Mouse (Mus musculus): Measurements from ENCODE around the gene Ccr1. TPM values are rescaled to one million over a fixed set of nuclear protein-coding genes. Genes with fewer than 3 reads are reported as not detected.

Ccr1 gene
- polyA plus RNA-seq (2015; fragmentation: Nextera tagmentation; extraction: Ambion mirVana): 3.7 and 4.0 TPM in 2 replicates

- H3K4me2 ChIP-seq (ENCODE audit: low read depth, low read length): no peak within 1 kb of the TSS
- no peak within 1 kb of the TSS for H3K27ac ChIP-seq (ENCODE audit: low read length)
- H3K4me3 ChIP-seq (ENCODE audit: low read length): no peak within 1 kb of the TSS
- no peaks in the 10 kb centered on the region for H3K4me1 ChIP-seq (ENCODE audit: control insufficient read depth, insufficient read depth, low read length)
- H3K9me3 ChIP-seq (ENCODE audit: control insufficient read depth, low read length): no peaks in the 10 kb centered on the region
- no peaks in the 10 kb centered on the region for H3K36me3 ChIP-seq (ENCODE audit: control insufficient read depth, insufficient read depth, low read length)
- peak; percentile 91 for ATAC-seq
- H3K9ac ChIP-seq (ENCODE audit: low read depth, low read length): no peak within 1 kb of the TSS
- 80% methylated on average over 1 of the region's 1 CpGs for WGBS
- no peaks in the 10 kb centered on the region for H3K27me3 ChIP-seq (replicated peaks; ENCODE audit: control insufficient read depth, insufficient read depth, low read length)
These were observed at the start of gene Ccr1 for GRCm38 (mm10) chr9:123968290-123968912. Ccr1 (minus strand) TSS chr9:123968692.

- Histone ChIP-seq H3K4me2 (ENCODE audit: low read depth, low read length) (no peak overlapping the region), H3K9me3 (ENCODE audit: control insufficient read depth, low read length) (no peaks in the 10 kb centered on the region), H3K27ac (ENCODE audit: low read length) (no peak overlapping the region), H3K4me1 (ENCODE audit: control insufficient read depth, insufficient read depth, low read length) (no peaks in the 10 kb centered on the region), H3K36me3 (ENCODE audit: control insufficient read depth, insufficient read depth, low read length) (no peaks in the 10 kb centered on the region), H3K9ac (ENCODE audit: low read depth, low read length) (no peak overlapping the region), H3K4me3 (ENCODE audit: low read length) (no peak overlapping the region), H3K27me3 (replicated peaks; ENCODE audit: control insufficient read depth, insufficient read depth, low read length) (no peaks in the 10 kb centered on the region)
- ATAC-seq: no peak
- WGBS: 73% methylated on average over 2 of the region's 2 CpGs
These were observed 47.6 kb upstream of the Ccr1 start for GRCm38 (mm10) chr9:124016048-124016447.

GRCm38 (mm10) chr9:124014985-124015652, 46.6 kb upstream of the Ccr1 start:
- no peak for ATAC-seq
- Histone ChIP-seq H3K27me3 (replicated peaks; ENCODE audit: control insufficient read depth, insufficient read depth, low read length) (no peaks in the 10 kb centered on the region), H3K4me1 (ENCODE audit: control insufficient read depth, insufficient read depth, low read length) (no peaks in the 10 kb centered on the region), H3K27ac (ENCODE audit: low read length) (no peak overlapping the region), H3K9ac (ENCODE audit: low read depth, low read length) (no peak overlapping the region), H3K36me3 (ENCODE audit: control insufficient read depth, insufficient read depth, low read length) (no peaks in the 10 kb centered on the region), H3K4me2 (ENCODE audit: low read depth, low read length) (no peak overlapping the region), H3K4me3 (ENCODE audit: low read length) (no peak overlapping the region), H3K9me3 (ENCODE audit: control insufficient read depth, low read length) (no peaks in the 10 kb centered on the region)
- WGBS: 77% methylated on average over 2 of the region's 2 CpGs

DNA sequence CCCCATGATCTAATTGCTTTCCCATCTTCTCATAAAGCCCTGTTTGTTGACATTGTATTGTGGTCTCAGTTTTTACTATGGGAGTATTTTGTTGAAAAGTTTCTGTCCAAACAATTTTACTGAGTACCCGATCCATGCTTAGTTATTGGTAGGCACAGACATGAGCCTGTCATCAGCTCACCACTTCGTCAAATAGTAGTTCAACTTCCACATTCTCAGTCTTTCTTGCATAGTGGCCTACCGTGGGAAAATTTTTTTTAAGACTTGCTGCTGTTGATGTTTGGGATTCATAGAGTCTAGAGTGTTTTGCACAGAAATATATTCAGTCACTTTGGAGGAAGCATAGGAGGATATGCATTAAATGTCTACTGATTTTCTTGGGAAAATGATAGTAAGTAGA, 44.8 kb upstream of the Ccr1 start:
- no peak overlapping the region for H3K4me2 ChIP-seq (ENCODE audit: low read depth, low read length)
- no peak for ATAC-seq
- 85% methylated on average over 3 of the region's 3 CpGs for WGBS
- no peak overlapping the region for H3K27ac ChIP-seq (ENCODE audit: low read length)
- no peaks in the 10 kb centered on the region for H3K4me1 ChIP-seq (ENCODE audit: control insufficient read depth, insufficient read depth, low read length)
- H3K9me3 ChIP-seq (ENCODE audit: control insufficient read depth, low read length): no peaks in the 10 kb centered on the region
- H3K4me3 ChIP-seq (ENCODE audit: low read length): no peak overlapping the region
- no peak overlapping the region for H3K9ac ChIP-seq (ENCODE audit: low read depth, low read length)
- no peaks in the 10 kb centered on the region for H3K27me3 ChIP-seq (replicated peaks; ENCODE audit: control insufficient read depth, insufficient read depth, low read length)
- H3K36me3 ChIP-seq (ENCODE audit: control insufficient read depth, insufficient read depth, low read length): no peaks in the 10 kb centered on the region

DNA sequence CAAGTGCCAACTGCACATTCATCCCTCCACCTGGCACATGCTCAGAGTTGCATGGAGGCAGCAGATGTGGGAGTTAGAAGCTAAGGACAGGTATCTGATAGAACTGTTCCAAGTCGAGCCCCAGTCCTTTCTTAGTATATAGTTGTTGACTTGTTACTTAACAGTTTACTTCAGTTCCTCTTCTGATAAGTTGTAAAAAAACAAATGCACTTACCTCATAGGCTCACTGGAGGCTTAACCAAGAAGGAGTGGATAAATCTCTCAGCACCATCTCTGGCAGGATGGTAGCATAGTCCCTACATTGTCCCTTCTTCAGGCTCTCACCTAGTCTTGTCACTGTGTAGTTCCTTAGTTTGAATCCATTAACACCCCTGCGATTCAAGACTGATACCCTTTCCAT, 44.2 kb upstream of the Ccr1 start:
- no peak overlapping the region for H3K4me2 ChIP-seq (ENCODE audit: low read depth, low read length)
- 74% methylated on average over 2 of the region's 2 CpGs for WGBS

GRCm38 (mm10) chr9:123999784-124000183, 31.3 kb upstream of the Ccr1 start:
- Histone ChIP-seq H3K4me2 (ENCODE audit: low read depth, low read length) (no peak overlapping the region), H3K4me1 (ENCODE audit: control insufficient read depth, insufficient read depth, low read length) (no peaks in the 10 kb centered on the region), H3K27me3 (replicated peaks; ENCODE audit: control insufficient read depth, insufficient read depth, low read length) (no peaks in the 10 kb centered on the region), H3K36me3 (ENCODE audit: control insufficient read depth, insufficient read depth, low read length) (no peaks in the 10 kb centered on the region), H3K27ac (ENCODE audit: low read length) (no peak overlapping the region), H3K4me3 (ENCODE audit: low read length) (no peak overlapping the region), H3K9ac (ENCODE audit: low read depth, low read length) (no peak overlapping the region), H3K9me3 (ENCODE audit: control insufficient read depth, low read length) (no peaks in the 10 kb centered on the region)
- ATAC-seq: peak; percentile 95
- 66% methylated on average over 2 of the region's 2 CpGs for WGBS

More for the DNA sequence above, 44.2 kb upstream of the Ccr1 start:
- Histone ChIP-seq H3K27me3 (replicated peaks; ENCODE audit: control insufficient read depth, insufficient read depth, low read length) (no peaks in the 10 kb centered on the region), H3K4me3 (ENCODE audit: low read length) (no peak overlapping the region), H3K27ac (ENCODE audit: low read length) (no peak overlapping the region), H3K36me3 (ENCODE audit: control insufficient read depth, insufficient read depth, low read length) (no peaks in the 10 kb centered on the region), H3K4me1 (ENCODE audit: control insufficient read depth, insufficient read depth, low read length) (no peaks in the 10 kb centered on the region), H3K9ac (ENCODE audit: low read depth, low read length) (no peak overlapping the region), H3K9me3 (ENCODE audit: control insufficient read depth, low read length) (no peaks in the 10 kb centered on the region)
- no peak for ATAC-seq

- no peaks in the 10 kb centered on the region for H3K27me3 ChIP-seq (replicated peaks; ENCODE audit: control insufficient read depth, insufficient read depth, low read length)
- 69% methylated on average over 3 of the region's 3 CpGs for WGBS
- H3K4me3 ChIP-seq (ENCODE audit: low read length): no peak overlapping the region
- H3K9me3 ChIP-seq (ENCODE audit: control insufficient read depth, low read length): no peaks in the 10 kb centered on the region
- H3K27ac ChIP-seq (ENCODE audit: low read length): no peak overlapping the region
- ATAC-seq: no peak
- no peak overlapping the region for H3K9ac ChIP-seq (ENCODE audit: low read depth, low read length)
- no peaks in the 10 kb centered on the region for H3K4me1 ChIP-seq (ENCODE audit: control insufficient read depth, insufficient read depth, low read length)
- H3K4me2 ChIP-seq (ENCODE audit: low read depth, low read length): no peak overlapping the region
- no peaks in the 10 kb centered on the region for H3K36me3 ChIP-seq (ENCODE audit: control insufficient read depth, insufficient read depth, low read length)
These were observed 29.2 kb upstream of the Ccr1 start for GRCm38 (mm10) chr9:123997719-123998118.

DNA sequence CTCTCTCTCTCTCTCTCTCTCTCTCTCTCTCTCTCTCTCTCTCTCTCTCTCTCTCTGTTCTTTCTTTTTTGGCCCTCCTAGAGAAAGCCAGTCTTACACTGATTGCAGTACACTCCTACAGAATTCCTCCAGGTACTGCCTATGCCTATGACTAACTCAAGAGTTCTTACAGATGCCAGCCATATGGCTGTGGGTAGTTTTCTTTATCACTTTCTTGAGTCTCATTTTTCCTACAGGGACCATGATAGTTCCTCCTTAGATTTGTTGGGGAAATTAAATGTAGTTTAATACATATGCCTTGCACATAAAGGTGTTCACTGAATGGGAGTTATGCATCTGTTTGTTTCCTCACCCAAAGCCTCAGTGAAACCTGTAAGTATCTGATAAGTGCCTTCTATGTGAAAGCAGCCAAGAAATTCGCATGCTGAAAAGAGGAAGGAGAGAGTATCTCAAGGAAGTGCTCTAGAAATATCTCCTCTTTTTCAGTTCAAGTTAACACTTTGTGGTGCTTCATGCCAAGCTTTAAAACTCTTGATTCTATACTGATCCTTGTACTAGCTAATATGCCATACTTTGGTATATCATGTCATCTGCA, 22.9 kb upstream of the Ccr1 start:
- Histone ChIP-seq H3K36me3 (ENCODE audit: control insufficient read depth, insufficient read depth, low read length) (no peaks in the 10 kb centered on the region), H3K9me3 (ENCODE audit: control insufficient read depth, low read length) (no peaks in the 10 kb centered on the region), H3K4me1 (ENCODE audit: control insufficient read depth, insufficient read depth, low read length) (no peaks in the 10 kb centered on the region), H3K27ac (ENCODE audit: low read length) (no peak overlapping the region), H3K4me2 (ENCODE audit: low read depth, low read length) (no peak overlapping the region), H3K4me3 (ENCODE audit: low read length) (no peak overlapping the region), H3K27me3 (replicated peaks; ENCODE audit: control insufficient read depth, insufficient read depth, low read length) (no peaks in the 10 kb centered on the region), H3K9ac (ENCODE audit: low read depth, low read length) (no peak overlapping the region)
- WGBS: 68% methylated on average over 1 of the region's 1 CpGs
- no peak for ATAC-seq

- no peak overlapping the region for H3K9ac ChIP-seq (ENCODE audit: low read depth, low read length)
- H3K27me3 ChIP-seq (replicated peaks; ENCODE audit: control insufficient read depth, insufficient read depth, low read length): no peaks in the 10 kb centered on the region
- no peaks in the 10 kb centered on the region for H3K36me3 ChIP-seq (ENCODE audit: control insufficient read depth, insufficient read depth, low read length)
- H3K9me3 ChIP-seq (ENCODE audit: control insufficient read depth, low read length): no peaks in the 10 kb centered on the region
- no peak for ATAC-seq
- H3K4me2 ChIP-seq (ENCODE audit: low read depth, low read length): no peak overlapping the region
- WGBS: 74% methylated on average over 3 of the region's 3 CpGs
- H3K4me3 ChIP-seq (ENCODE audit: low read length): no peak overlapping the region
- H3K27ac ChIP-seq (ENCODE audit: low read length): no peak overlapping the region
- no peaks in the 10 kb centered on the region for H3K4me1 ChIP-seq (ENCODE audit: control insufficient read depth, insufficient read depth, low read length)
These were observed 21.2 kb upstream of the Ccr1 start for GRCm38 (mm10) chr9:123989671-123990070.
